Mouse (Mus musculus): ENCODE measurements at regions not wholly inside any gene's neighbourhood (a gene's known extent, or its start where the extent isn't known, plus 50 kb on each side); places are given as distances from the start of the nearest gene placed in this dataset.
"Not testable (repeated sequence)": the region's sequence is repeated elsewhere in the genome, so short reads cannot be mapped to it uniquely, and the experiment has no call there.

DNA sequence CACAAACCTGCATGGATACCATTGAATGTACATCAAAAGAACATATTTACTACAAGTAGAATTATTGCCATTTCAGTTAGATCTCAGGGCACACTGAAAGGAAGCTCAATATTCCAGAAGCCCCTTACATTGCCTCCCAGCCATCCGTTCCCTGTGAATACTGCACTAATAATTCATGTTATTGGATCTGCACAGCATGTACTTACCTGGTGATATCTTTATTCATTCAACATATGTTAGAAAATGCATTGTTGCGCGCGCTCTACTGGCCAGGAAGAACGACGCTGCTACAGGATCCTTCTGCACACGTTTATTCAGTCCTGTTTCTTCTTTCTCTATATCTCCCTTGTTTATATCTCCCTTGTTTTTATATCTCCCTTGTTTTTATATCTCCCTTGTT, 586.3 kb upstream of the Marcks start:
- intact Hi-C loops (cut with DNase I), result not testable (repeated sequence)

DNA sequence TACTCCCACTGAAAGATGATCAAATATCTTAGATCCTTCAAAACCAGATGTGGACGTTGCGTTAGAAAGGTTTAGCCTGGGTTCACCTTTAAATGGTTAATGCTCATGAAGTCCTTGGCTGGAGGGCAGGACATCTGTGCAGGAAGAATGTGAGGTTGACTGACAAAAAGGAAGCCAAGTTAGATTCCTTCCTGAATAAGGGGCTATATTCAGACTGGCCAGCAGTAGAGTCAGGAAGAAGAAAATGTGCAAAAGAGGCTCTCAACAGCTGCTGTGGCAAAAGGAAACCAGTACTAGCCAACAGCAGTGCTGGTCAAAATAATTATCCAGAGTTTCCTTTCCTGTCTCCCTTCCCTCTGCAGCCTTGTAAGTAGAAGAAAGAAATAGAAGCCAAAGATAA, 582.0 kb upstream of the Marcks start:
- intact Hi-C loops (cut with DNase I), result no loop called here

- intact Hi-C loops (cut with DNase I), result no loop called here
Measured at GRCm38 (mm10) chr10:37716946-37717345, 578.2 kb upstream of the Marcks start.

DNA sequence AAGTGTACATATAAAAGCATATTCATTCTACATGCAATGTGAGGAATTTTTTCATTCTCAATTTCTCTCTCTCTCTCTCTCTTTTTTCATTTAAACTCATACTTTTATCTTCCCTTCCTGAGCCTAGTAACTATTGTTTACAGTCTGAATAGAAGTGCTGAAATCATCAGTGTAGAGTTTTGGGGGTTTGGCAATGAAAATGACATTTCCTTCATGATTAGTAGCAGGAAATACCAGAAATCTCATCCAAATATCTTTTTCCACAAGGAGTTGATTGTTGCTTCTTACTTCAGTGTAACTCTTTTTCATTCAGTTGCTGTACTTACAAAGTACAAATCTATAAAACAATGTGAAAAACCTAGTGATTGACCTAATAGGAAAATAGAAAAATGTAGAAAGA, 572.7 kb upstream of the Marcks start:
- intact Hi-C loops (cut with DNase I), result no loop called here

DNA sequence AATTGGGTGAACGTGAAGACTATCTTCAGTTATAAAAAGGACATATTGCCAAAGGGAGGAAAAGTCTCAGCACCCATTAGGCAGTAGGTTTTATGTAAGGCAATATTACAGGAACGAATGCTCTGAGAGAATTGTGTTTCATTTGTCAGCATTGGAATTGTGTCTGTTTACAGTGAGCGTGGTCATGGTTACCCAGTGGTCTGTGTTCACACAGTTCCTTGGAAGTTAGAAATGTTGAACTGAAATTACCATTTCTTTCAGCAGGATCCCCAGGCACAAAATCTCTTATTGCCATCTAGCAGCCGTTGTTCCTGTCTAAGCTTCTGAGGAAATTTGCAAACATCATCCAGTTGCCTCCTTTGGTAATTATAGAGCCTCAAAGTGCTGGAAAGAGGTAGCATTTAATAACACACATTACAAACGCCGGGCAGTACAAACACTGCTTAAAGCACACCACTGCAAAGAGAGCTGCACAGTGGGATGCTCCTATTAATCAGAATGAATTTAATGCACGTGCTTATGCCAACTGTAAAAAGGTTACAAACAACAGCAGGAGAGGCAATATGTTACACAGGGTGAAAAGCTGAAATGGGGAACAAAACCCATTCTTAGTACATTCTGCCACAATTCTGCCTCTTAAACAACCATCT, 555.4 kb upstream of the Marcks start:
- intact Hi-C loops (cut with DNase I), result no loop called here

GRCm38 (mm10) chr10:37692851-37693250, 554.1 kb upstream of the Marcks start:
- intact Hi-C loops (cut with DNase I), result no loop called here

DNA sequence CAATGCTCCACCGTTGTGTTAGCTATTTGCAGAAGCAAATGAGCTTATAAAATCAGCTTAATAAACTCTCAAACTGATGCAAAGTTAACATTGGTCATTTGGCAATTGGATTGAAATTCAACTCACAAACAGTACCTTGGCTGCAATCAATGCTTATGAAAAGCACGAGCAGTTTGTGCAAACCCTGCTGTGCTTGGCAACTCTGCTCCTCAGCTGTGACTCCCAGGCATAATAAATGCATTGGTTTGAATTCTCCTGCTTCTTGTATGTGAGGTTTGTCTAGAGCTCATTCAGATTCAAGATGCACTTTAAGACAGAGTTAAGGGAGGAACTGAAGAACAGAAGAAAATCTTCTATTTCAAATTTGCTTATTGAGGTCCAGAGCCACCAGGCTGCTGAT, 553.2 kb upstream of the Marcks start:
- intact Hi-C loops (cut with DNase I), result no loop called here

DNA sequence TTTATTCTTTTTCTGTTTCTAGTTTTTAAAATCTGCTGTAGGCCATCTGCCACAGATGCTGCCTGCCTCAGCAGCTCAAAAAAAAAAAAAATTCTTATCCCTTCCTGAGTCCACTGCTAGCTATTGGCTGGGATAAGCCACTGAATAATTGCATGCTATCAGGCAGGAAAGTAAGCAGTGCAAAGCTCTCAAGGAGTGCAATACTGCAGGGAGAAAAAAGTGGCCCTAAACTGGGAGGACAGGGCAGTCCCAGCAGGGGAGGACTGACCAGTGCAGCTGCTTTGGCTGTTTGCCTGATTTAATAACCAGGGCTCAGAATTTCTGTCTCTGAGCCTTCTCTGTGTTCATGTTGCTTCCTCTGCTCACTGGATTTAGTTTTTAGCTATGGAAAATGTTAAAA, 544.4 kb upstream of the Marcks start:
- intact Hi-C loops (cut with DNase I), result no loop called here

- intact Hi-C loops (cut with DNase I), result no loop called here
Measured at GRCm38 (mm10) chr10:37680601-37681000, 541.9 kb upstream of the Marcks start.

DNA sequence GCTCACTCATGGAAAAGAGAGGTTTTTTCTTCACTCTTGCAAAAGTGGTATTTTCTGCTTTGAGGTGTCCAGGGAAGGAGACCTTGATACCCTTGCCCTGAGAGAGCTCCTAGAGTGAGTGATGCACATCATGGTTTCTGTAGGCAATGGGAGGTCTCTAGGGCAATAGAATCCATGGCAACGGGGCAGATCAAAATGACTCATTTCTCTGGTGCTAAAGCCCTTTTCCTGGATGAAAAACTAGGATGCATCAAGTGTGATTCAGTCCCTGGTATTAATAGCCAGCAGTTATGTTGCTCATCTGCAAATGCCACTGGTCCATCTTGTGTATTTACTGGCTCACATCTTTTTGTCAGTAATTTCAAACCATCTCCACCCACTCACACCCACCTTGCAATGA, 539.1 kb upstream of the Marcks start:
- intact Hi-C loops (cut with DNase I), result no loop called here

DNA sequence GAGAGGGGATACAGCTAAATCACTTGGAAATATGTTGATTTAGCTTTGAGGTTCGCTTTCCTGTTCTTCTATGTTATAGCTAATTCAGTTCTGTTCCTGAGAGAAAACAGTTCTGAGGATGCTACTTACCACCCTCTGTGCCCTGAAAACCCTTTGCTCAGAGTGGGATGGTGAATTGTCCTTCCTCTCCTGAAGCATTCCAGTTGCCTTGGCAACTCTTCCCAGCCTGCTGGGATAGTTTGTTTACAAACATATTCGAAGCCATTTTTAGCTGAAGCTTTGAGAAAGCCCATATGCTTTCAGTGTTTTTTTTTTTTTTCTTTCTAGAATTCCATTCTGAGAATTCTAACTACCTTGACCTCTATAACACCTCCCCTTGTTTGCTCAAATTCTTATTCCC, 530.1 kb upstream of the Marcks start:
- intact Hi-C loops (cut with DNase I), result no loop called here

DNA sequence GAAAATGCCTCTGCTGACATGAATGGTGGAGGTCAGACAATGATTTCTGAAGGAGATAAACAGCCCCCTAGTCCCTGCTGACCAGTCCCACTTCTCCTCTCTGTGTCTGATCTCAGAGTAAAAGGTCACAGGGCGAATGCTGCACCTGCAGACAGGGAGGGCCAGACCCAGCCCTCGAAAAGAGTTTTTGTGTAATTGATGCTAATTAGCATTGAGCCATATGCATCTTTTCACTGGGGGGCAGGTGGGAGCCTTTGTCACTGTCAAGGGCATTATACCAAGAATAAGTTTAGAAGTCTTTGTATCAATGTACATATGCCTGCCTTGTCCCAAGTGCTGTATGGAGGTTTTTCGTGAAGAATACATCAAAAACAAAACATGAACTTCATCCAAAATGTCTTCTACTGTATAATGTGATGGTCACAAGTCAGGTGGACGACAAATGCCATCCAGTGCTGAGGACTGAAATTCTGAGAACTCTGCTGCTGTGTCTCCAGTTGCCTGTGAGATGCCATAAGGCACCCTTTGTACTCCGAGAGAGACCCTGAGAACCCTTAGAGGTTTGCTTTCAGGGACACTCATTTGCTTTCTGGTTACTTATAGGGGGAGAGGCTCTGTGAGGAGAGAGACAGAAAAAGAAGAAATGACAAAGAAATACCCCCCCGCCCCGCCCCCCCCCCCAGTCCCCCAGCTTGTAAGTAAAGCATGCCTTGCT, 528.5 kb upstream of the Marcks start:
- intact Hi-C loops (cut with DNase I), result no loop called here

DNA sequence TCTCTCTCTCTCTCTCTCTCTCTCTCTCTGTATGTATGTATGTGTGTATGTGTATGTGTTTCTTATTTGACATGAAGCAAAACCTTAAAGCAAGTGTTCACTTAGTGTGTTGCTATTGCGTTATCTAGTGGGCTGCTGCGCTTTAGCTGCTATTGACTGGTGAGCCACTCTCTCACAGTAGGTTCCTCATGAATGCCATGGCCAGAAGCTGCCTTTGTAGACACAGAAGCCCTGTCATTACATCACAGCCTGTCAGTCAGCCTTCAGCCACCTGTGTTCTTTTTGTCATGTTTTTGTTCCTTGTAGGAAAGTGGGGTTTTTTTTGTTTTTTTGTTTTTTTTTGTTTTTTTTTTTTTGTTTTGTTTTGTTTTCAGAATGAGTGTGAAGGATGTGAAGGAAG, 527.8 kb upstream of the Marcks start:
- intact Hi-C loops (cut with DNase I), result no loop called here

DNA sequence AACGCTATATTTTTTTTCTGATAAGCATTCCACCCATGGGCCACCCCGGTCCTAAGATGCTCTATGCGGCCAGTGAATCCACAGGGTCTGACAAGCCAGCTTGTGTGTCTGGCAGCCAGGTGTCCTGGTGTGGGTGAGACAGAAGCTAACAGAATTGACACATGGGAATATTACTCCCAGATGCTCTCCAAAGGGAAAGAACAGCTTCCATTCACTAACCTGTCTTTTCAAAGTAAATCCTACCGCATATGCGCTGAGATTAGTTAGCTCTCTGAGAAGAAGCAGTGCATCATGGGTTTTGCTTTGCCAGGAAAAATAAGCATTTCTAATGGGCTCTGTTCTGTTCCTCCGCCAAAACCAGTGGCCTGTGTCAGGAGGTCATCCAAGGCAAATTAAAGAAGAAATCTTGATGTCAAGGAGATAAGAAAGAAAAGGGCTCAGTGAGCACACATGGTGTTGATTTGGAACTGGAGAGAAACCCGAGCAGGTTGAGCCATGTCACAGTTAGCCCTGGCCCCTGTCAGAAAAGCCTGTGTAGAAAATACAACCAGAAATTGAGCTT, 498.4 kb upstream of the Marcks start:
- intact Hi-C loops (cut with DNase I), result no loop called here

DNA sequence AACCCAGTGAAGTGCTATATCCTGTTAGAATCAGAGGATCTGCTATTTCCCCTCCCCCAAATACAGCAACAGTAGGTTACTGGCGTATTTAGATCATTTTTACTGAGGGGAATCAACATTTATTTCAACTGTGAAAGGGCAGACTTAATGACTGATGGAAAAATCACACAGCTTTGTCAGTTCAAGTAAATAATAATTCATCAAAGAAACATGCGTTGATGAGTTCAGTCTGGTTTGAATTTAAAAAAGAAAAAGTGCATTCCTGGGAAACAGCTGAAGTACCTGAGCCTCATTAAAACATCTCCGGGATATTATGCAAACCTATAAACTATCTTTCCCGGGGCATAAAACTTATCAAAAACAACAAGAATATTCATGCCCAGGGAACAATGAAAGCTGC, 497.7 kb upstream of the Marcks start:
- intact Hi-C loops (cut with DNase I), result no loop called here

DNA sequence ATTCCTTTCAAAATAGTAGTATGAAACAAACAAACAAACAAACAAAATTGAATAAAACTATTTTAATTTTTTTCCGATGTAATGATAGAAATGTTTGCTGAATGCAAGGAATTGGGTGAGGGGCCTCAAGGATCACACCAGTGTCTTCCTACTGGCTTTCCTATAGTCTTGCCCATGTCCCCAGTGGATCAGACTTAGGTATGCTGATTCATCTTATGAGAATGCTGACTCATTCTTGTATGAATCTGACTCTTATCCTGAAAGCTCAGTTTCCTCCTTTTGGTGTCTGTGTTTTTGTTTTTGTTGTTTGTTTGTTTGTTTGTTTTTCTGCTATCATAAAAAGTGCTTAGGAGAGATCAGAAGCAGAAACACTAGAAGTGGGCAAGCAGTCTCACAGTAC, 491.7 kb upstream of the Marcks start:
- intact Hi-C loops (cut with DNase I), result no loop called here

GRCm38 (mm10) chr10:37627900-37628299, 489.2 kb upstream of the Marcks start:
- intact Hi-C loops (cut with DNase I), result no loop called here

GRCm38 (mm10) chr10:37626758-37627201, 488.1 kb upstream of the Marcks start:
- intact Hi-C loops (cut with DNase I), result no loop called here

- intact Hi-C loops (cut with DNase I), result no loop called here
Measured at GRCm38 (mm10) chr10:37625972-37626757, 487.4 kb upstream of the Marcks start.

GRCm38 (mm10) chr10:37623041-37623440, 484.3 kb upstream of the Marcks start:
- intact Hi-C loops (cut with DNase I), result no loop called here

GRCm38 (mm10) chr10:37618606-37619005, 479.9 kb upstream of the Marcks start:
- intact Hi-C loops (cut with DNase I), result no loop called here

- intact Hi-C loops (cut with DNase I), result no loop called here
Measured at GRCm38 (mm10) chr10:37617708-37618300, 479.1 kb upstream of the Marcks start.
